Mouse (Mus musculus): Measurements from ENCODE around the gene Hapln2. TPM values are rescaled to one million over a fixed set of nuclear protein-coding genes. Genes with fewer than 3 reads are reported as not detected.

Gene Hapln2
- polyA plus RNA-seq, 1 experiment from 2014 or later = 0.18 TPM

DNA sequence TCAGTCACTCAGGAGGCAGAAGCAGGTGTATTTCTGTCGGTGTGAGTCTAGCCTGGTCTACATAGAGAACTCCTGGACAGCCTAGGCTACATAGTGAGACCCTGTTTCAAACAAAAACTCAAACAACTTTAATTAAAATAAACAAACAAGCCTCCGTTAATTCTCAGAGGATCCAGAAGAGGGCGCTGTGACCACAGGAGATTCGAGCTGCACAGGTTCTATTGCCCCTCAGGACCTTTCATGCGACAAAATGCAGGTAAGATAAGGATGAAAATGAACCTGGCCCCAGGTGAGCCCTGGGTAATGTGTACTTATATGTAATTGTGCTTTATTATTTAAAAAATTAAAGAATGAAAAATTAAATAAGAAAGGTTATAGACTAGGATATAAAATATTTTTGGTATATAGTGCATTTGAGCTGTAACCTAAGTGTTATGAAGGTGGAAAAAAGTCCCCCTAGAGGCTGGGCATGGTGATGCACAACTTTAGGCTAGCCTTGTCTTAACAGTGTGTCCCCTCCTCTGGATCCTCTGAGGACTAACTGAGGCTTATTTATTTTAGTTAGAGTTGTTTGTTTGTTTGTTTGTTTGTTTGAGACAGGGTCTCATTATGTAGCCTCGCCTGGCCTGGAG lies 16.6 kb downstream of the Hapln2 start:
- H3K36me3 ChIP-seq (ENCODE audit: control insufficient read depth, insufficient read depth) = no peaks in the 10 kb centered on the region
- H3K27me3 ChIP-seq (ENCODE audit: control insufficient read depth, insufficient read depth, low read length) = peaks cover 6% of the 10 kb centered on the region; the same call in 1 of the 2 replicates
- H3K9ac ChIP-seq (ENCODE audit: low read length) = no peak overlapping the region
- no peaks in the 10 kb centered on the region; the same call in 1 of the 2 replicates for H3K9me3 ChIP-seq (replicated peaks; ENCODE audit: control insufficient read depth, low read length)
- H3K4me1 ChIP-seq (ENCODE audit: control insufficient read depth, insufficient read depth, low read length) = peaks cover 4% of the 10 kb centered on the region; the same call in 1 of the 2 replicates
- H3K27ac ChIP-seq (ENCODE audit: low read length) = no peak overlapping the region
- ATAC-seq (replicated peaks; ENCODE audit: extremely low read depth, insufficient read depth, low FRiP score) = no peak
- H3K4me2 ChIP-seq (ENCODE audit: low read depth, low read length) = no peak overlapping the region
- 11% methylated on average over 6 of the region's 6 CpGs for WGBS
- no peak overlapping the region for H3K4me3 ChIP-seq (ENCODE audit: low read length)

- 68% methylated on average over 18 of the region's 18 CpGs for WGBS
Observed at GRCm38 (mm10) chr3:88005822-88006786, 21.3 kb downstream of the Hapln2 start.

DNA sequence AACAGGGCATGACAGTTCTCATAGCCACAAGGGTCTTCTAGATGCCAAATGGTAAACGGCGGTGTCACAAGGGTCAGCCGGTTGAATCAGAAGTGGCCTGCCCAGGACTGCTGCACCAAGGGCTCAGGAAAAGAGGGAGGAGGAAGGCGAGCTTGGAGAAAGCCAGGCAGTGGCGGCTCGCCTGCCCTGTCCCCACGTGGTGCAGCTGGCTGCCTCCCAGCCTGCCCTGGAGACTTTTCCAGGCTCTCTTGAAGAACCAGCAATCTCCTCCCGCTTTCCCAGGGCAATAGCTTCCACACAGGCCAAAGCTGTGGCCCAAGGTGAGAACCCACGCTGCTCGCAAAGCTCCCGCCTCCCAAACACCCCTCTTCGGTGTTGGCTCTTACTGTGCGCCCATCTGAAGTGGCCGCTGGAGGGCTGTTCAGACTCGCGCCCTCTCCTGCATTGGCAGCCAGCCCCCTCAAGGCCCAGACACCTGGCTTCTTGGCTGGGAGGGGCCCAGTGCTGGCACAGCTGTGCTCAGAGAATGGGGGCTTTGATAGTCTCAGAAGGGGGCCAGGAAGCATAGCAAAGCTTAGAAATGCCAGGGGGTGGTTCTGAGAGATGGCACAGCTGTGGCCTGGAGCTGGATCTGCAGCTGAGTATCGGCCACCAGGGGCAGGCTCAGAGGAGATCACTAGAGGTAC lies 24.9 kb downstream of the Hapln2 start:
- Histone ChIP-seq H3K27me3 (ENCODE audit: control insufficient read depth, insufficient read depth, low read length) (peaks cover 61% of the 10 kb centered on the region), H3K4me1 (ENCODE audit: control insufficient read depth, insufficient read depth, low read length) (peaks cover 18% of the 10 kb centered on the region; the same call in 1 of the 2 replicates), H3K36me3 (ENCODE audit: control insufficient read depth, insufficient read depth) (no peaks in the 10 kb centered on the region), H3K4me2 (ENCODE audit: low read depth, low read length) (no peak overlapping the region), H3K9me3 (replicated peaks; ENCODE audit: control insufficient read depth, low read length) (no peaks in the 10 kb centered on the region; the same call in 1 of the 2 replicates), H3K27ac (ENCODE audit: low read length) (no peak overlapping the region), H3K4me3 (ENCODE audit: low read length) (no peak overlapping the region), H3K9ac (ENCODE audit: low read length) (no peak overlapping the region)
- WGBS = 3% methylated on average over 17 of the region's 17 CpGs
- 0 out of 2 replicates have a peak, but pooled peaks have one; percentile 19 for ATAC-seq (replicated peaks; ENCODE audit: extremely low read depth, insufficient read depth, low FRiP score)

More at GRCm38 (mm10) chr3:88005822-88006786, 21.3 kb downstream of the Hapln2 start:
- Histone ChIP-seq H3K4me3 (ENCODE audit: low read length) (no peak overlapping the region), H3K27me3 (ENCODE audit: control insufficient read depth, insufficient read depth, low read length) (peaks cover 28% of the 10 kb centered on the region), H3K9me3 (replicated peaks; ENCODE audit: control insufficient read depth, low read length) (no peaks in the 10 kb centered on the region; the same call in 1 of the 2 replicates), H3K27ac (ENCODE audit: low read length) (no peak overlapping the region), H3K36me3 (ENCODE audit: control insufficient read depth, insufficient read depth) (no peaks in the 10 kb centered on the region), H3K9ac (ENCODE audit: low read length) (no peak overlapping the region), H3K4me1 (ENCODE audit: control insufficient read depth, insufficient read depth, low read length) (peaks cover 4% of the 10 kb centered on the region; the same call in 1 of the 2 replicates), H3K4me2 (ENCODE audit: low read depth, low read length) (no peak overlapping the region)
- no peak for ATAC-seq (replicated peaks; ENCODE audit: extremely low read depth, insufficient read depth, low FRiP score)

DNA sequence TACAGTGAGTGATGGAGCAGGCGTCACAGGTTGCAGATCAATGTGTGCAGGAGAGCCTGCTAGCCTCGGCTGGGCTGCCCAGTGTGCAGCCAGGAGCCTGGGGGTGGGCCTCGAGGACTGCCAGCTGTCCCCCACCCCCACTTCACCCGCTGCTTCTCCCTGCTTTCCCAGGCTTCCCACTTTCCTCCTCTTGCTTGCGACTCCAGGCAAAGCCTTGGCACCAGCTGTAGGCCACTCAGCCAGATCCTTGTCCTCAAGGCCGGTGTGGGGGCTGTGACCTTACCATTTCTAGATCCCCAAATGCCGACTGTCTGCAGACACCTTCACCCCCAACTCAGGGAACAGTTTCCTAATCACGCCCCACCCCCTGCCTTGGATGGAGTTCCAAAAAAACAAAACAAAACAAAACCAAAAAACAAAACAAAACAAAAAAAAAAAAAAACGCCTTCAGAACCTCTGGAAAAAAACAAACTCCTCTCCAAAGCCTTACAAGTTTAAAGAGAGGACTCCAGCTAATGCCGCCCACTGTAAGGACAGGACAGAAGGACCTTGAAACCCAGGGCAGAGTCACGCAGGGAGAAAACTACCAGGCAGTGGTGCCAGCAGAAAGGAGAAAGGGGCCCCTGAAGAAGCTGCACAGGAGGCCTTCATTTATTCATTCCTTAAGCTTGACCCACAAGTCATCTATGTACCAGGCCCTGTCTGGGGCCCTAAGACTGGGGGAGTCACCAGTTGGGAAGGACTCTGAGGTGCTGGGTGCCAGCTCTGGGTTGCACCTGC lies 26.4 kb downstream of the Hapln2 start:
- Histone ChIP-seq H3K36me3 (ENCODE audit: control insufficient read depth, insufficient read depth) (no peaks in the 10 kb centered on the region), H3K9ac (ENCODE audit: low read length) (no peak overlapping the region), H3K4me1 (ENCODE audit: control insufficient read depth, insufficient read depth, low read length) (peaks cover 18% of the 10 kb centered on the region), H3K27me3 (ENCODE audit: control insufficient read depth, insufficient read depth, low read length) (peaks cover 76% of the 10 kb centered on the region), H3K27ac (ENCODE audit: low read length) (no peak overlapping the region), H3K9me3 (replicated peaks; ENCODE audit: control insufficient read depth, low read length) (no peaks in the 10 kb centered on the region; the same call in 1 of the 2 replicates), H3K4me2 (ENCODE audit: low read depth, low read length) (no peak overlapping the region), H3K4me3 (ENCODE audit: low read length) (peak overlapping the region; percentile 46; the same call in 1 of the 2 replicates)
- WGBS = 17% methylated on average over 11 of the region's 11 CpGs
- no peak for ATAC-seq (replicated peaks; ENCODE audit: extremely low read depth, insufficient read depth, low FRiP score)

- Histone ChIP-seq H3K27ac (ENCODE audit: low read length) (no peak within 1 kb of the TSS), H3K4me1 (ENCODE audit: control insufficient read depth, insufficient read depth, low read length) (peaks cover 18% of the 10 kb centered on the region), H3K4me2 (ENCODE audit: low read depth, low read length) (peak within 1 kb of the TSS; percentile 67), H3K27me3 (ENCODE audit: control insufficient read depth, insufficient read depth, low read length) (peaks cover 84% of the 10 kb centered on the region), H3K9ac (ENCODE audit: low read length) (peak within 1 kb of the TSS; percentile 33), H3K4me3 (ENCODE audit: low read length) (peak within 1 kb of the TSS; percentile 46), H3K9me3 (replicated peaks; ENCODE audit: control insufficient read depth, low read length) (no peaks in the 10 kb centered on the region), H3K36me3 (ENCODE audit: control insufficient read depth, insufficient read depth) (no peaks in the 10 kb centered on the region)
- 1% methylated on average over 39 of the region's 39 CpGs for WGBS
- no peak for ATAC-seq (replicated peaks; ENCODE audit: extremely low read depth, insufficient read depth, low FRiP score)
Observed at GRCm38 (mm10) chr3:88000181-88000580, 27.2 kb downstream of the Hapln2 start, which contains the start of gene Bcan. Gene Bcan (minus strand): TSS chr3:88000230.

- Histone ChIP-seq H3K4me1 (ENCODE audit: control insufficient read depth, insufficient read depth, low read length) (peaks cover 18% of the 10 kb centered on the region), H3K27ac (ENCODE audit: low read length) (no peak overlapping the region), H3K36me3 (ENCODE audit: control insufficient read depth, insufficient read depth) (no peaks in the 10 kb centered on the region), H3K9me3 (replicated peaks; ENCODE audit: control insufficient read depth, low read length) (no peaks in the 10 kb centered on the region), H3K4me3 (ENCODE audit: low read length) (peak overlapping the region; percentile 46), H3K4me2 (ENCODE audit: low read depth, low read length) (peak overlapping the region; percentile 67), H3K27me3 (ENCODE audit: control insufficient read depth, insufficient read depth, low read length) (peaks cover 92% of the 10 kb centered on the region), H3K9ac (ENCODE audit: low read length) (no peak overlapping the region)
- ATAC-seq (replicated peaks; ENCODE audit: extremely low read depth, insufficient read depth, low FRiP score) = no peak
- 1% methylated on average over 38 of the region's 38 CpGs for WGBS
Observed at GRCm38 (mm10) chr3:87999243-87999895, 28.0 kb downstream of the Hapln2 start.

DNA sequence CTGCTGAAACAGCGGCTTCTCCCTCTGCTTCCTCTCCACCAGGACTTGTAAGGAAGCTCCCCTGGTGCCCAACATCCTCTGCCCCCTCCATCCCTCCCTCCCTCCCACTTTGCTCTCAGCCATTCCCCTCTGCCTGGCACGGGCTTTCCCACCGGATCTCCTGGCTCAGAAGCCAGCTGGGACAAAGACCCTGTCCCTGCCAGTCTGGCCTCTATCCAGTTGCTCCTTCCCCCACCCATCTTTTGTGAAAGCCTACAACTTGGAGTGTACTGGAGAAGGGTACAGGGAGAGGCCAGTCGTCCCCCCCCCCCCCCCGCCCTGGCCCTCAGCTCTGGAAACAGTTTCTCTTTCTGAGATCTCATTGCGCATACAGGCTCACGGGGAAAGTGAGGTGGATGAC lies 28.6 kb downstream of the Hapln2 start:
- H3K4me2 ChIP-seq (ENCODE audit: low read depth, low read length) = no peak overlapping the region
- no peak for ATAC-seq (replicated peaks; ENCODE audit: extremely low read depth, insufficient read depth, low FRiP score)
- H3K9ac ChIP-seq (ENCODE audit: low read length) = no peak overlapping the region
- 8% methylated on average over 7 of the region's 7 CpGs for WGBS
- peaks cover 18% of the 10 kb centered on the region for H3K4me1 ChIP-seq (ENCODE audit: control insufficient read depth, insufficient read depth, low read length)
- no peaks in the 10 kb centered on the region for H3K36me3 ChIP-seq (ENCODE audit: control insufficient read depth, insufficient read depth)
- peaks cover 96% of the 10 kb centered on the region for H3K27me3 ChIP-seq (ENCODE audit: control insufficient read depth, insufficient read depth, low read length)
- H3K4me3 ChIP-seq (ENCODE audit: low read length) = no peak overlapping the region
- no peaks in the 10 kb centered on the region for H3K9me3 ChIP-seq (replicated peaks; ENCODE audit: control insufficient read depth, low read length)
- H3K27ac ChIP-seq (ENCODE audit: low read length) = no peak overlapping the region
